Mouse (Mus musculus): ENCODE data around the gene Gm5039.
"Not testable (repeated sequence)": the region's sequence is repeated elsewhere in the genome, so short reads cannot be mapped to it uniquely, and the experiment has no call there.

GRCm38 (mm10) chr12:88293082-88293481 is 30.7 kb downstream of the Gm5039 start:
- TF ChIP-seq CTCF (IDR thresholded peaks at IDR 0.05; ENCODE audit: borderline replicate concordance, insufficient read depth, low read length); POLR2A (IDR thresholded peaks at IDR 0.05; ENCODE audit: low read depth, low read length): not testable (repeated sequence)
